Mouse (Mus musculus) heart, adult 2 months (tissue): Measurements from ENCODE around the gene Plxnc1. TPM values are rescaled to one million over a fixed set of nuclear protein-coding genes. Genes with fewer than 3 reads are reported as not detected.
A peak's percentile ranks its signal among the peaks of the same experiment; 100 is the strongest.

ENCODE experiments used
- DNase-seq, 2 experiments: peaks; one replicate each; pipeline ENCODE4 v3.0.0; 2021
- H3K27ac ChIP-seq: fragments of 200-600 bp; 2 replicates; pipeline ENCODE4 v1.8.1; 2022
- H3K27me3 ChIP-seq: fragments of 200-500 bp; 2 replicates; pipeline ENCODE4 v1.6.1; 2012; ENCODE audit warnings: mild to moderate bottlenecking, low read length, inconsistent platforms, mixed read lengths; ENCODE audit not compliant: control insufficient read depth, insufficient read depth
- H3K36me3 ChIP-seq: fragments of 200-500 bp; 2 replicates; pipeline ENCODE4 v1.6.1; 2012; ENCODE audit warnings: low read length, inconsistent platforms; ENCODE audit not compliant: control insufficient read depth, insufficient read depth
- H3K4me1 ChIP-seq: fragments of 200-500 bp; 2 replicates; pipeline ENCODE4 v1.6.1; 2011; ENCODE audit warnings: low read length; ENCODE audit not compliant: control insufficient read depth, insufficient read depth
- H3K4me3 ChIP-seq: fragments of 200-600 bp; 2 replicates; pipeline ENCODE4 v1.8.1; 2022
- H3K79me2 ChIP-seq: fragments of 200-500 bp; replicated peaks from 2 replicates; pipeline ENCODE4 v1.6.1; 2012; ENCODE audit warnings: mild to moderate bottlenecking, inconsistent platforms, low read length, moderate library complexity, mixed read lengths; ENCODE audit not compliant: control insufficient read depth, insufficient read depth
- H3K9ac ChIP-seq: fragments of 200-500 bp; 2 replicates; pipeline ENCODE4 v1.6.1; 2012; ENCODE audit warnings: low read depth, mild to moderate bottlenecking, control low read depth, inconsistent platforms, low read length, mixed read lengths
- CTCF ChIP-seq: fragments of 200-600 bp; IDR thresholded peaks from 2 replicates; pipeline ENCODE4 v1.8.1; 2022; ENCODE audit warnings: antibody characterized with exemption, mild to moderate bottlenecking, moderate library complexity
- EP300 ChIP-seq: fragments of 200-500 bp; IDR thresholded peaks from 2 replicates; pipeline ENCODE4 v1.6.1; 2011; ENCODE audit warnings: low read depth, low read length, control low read depth; ENCODE audit not compliant: insufficient read depth
- POLR2A ChIP-seq: fragments of 200-500 bp; IDR thresholded peaks from 2 replicates; pipeline ENCODE4 v1.6.1; 2011; ENCODE audit warnings: mild to moderate bottlenecking, low read depth, low read length, control low read depth; ENCODE audit not compliant: insufficient read depth
- WGBS: fragments of 180-500 bp; shearing (Covaris S2); methylation state at CpG from one replicate; pipeline ENCODE4 v1.1.7; 2018; 5-methylcytosine and 5-hydroxymethylcytosine counted together
- intact Hi-C: fragments of 180-260 bp; cut with DNase I; formaldehyde crosslinking; loops from one replicate; pipeline ENCODE4 v1.15.1; 2025
- polyA plus RNA-seq: library from polyadenylated mRNA; depleted of rRNA; stranded (reverse); fragments of >200 nt; gene quantifications from 2 replicates; pipeline ENCODE4 v1.2.3, GENCODE M21; 2012
- total RNA-seq, 2 experiments: library from RNA; stranded (reverse); gene quantifications; 2 replicates each; pipeline ENCODE4 v1.2.3; 2021

Gene Plxnc1
- total and polyA plus RNA-seq, 3 experiments: 0.84 to 2.3 (median 2.0) TPM

- Histone ChIP-seq H3K9ac (peak overlapping the region; percentile 54; the same call in 1 of the 2 replicates), H3K36me3 (no peaks in the 10 kb centered on the region), H3K27ac (no peak overlapping the region), H3K4me1 (no peaks in the 10 kb centered on the region), H3K27me3 (peaks cover 25% of the 10 kb centered on the region), H3K4me3 (peak overlapping the region; percentile 60), H3K79me2 (no peaks in the 10 kb centered on the region)
- intact Hi-C loops: loop anchor here (10.0 kb wide), 1 partner anchor 120 kb away; no protein-coding TSS in a partner anchor
- 2% methylated on average over 36 of the region's 36 CpGs for WGBS
- DNase-seq: peak in 1 of 2 experiments; percentile 55
- TF ChIP-seq POLR2A (no peak), EP300 (no peak), CTCF (no peak)
Measured at GRCm38 (mm10) chr10:94945206-94945711, 624 bp upstream of the Plxnc1 start.

- peak overlapping the region; percentile 60 for H3K4me3 ChIP-seq
- intact Hi-C loops: loop anchor here (10.0 kb wide), 1 partner anchor 119 kb away; no protein-coding TSS in a partner anchor
- H3K4me1 ChIP-seq: no peaks in the 10 kb centered on the region
- H3K36me3 ChIP-seq: no peaks in the 10 kb centered on the region
- no peak overlapping the region for H3K27ac ChIP-seq
- peak overlapping the region; percentile 54 for H3K9ac ChIP-seq
- peak; percentile 65 to 73 for DNase-seq
- no peaks in the 10 kb centered on the region for H3K79me2 ChIP-seq
- WGBS: under 1% methylated on average over 109 of the region's 110 CpGs
- TF ChIP-seq CTCF: peak; percentile 60
- TF ChIP-seq POLR2A: no peak
- no peak for TF ChIP-seq EP300
- peaks cover 25% of the 10 kb centered on the region for H3K27me3 ChIP-seq
Measured at GRCm38 (mm10) chr10:94943846-94944690, 567 bp downstream of the Plxnc1 start.

DNA sequence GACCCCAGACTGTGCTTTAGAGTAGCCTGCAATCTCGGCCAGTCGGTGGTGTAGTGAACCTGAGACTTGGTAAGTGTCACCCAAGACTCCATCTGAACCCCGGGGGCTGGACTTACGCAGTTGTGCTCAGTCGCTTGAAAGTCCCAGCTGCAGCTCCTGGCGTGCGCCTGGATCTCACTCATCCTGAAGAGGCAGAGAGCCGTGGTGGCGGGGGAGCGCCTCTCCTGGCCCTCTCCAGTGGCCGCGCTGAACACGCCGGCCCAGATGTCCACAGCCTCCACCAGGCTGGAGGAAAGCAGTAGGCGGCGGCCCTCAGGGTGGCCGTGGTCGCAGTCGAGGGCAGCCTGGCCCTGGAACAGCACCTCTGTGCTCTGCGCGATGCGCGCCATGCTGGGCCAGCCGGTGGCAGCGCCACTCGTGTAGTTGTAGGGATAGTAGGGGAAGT lies 1.2 kb downstream of the Plxnc1 start:
- no peaks in the 10 kb centered on the region for H3K4me1 ChIP-seq
- no peaks in the 10 kb centered on the region for H3K36me3 ChIP-seq
- H3K9ac ChIP-seq: peak overlapping the region; percentile 54
- no peak overlapping the region; the same call in 1 of the 2 replicates for H3K27ac ChIP-seq
- peaks cover 25% of the 10 kb centered on the region for H3K27me3 ChIP-seq
- WGBS: under 1% methylated on average over 26 of the region's 26 CpGs
- TF ChIP-seq POLR2A: no peak
- no peak for TF ChIP-seq CTCF
- TF ChIP-seq EP300: no peak
- peak; percentile 57 to 63 for DNase-seq
- intact Hi-C loops: loop anchor here (10.0 kb wide), 1 partner anchor 119 kb away; no protein-coding TSS in a partner anchor
- peak overlapping the region; percentile 60 for H3K4me3 ChIP-seq
- H3K79me2 ChIP-seq: no peaks in the 10 kb centered on the region

DNA sequence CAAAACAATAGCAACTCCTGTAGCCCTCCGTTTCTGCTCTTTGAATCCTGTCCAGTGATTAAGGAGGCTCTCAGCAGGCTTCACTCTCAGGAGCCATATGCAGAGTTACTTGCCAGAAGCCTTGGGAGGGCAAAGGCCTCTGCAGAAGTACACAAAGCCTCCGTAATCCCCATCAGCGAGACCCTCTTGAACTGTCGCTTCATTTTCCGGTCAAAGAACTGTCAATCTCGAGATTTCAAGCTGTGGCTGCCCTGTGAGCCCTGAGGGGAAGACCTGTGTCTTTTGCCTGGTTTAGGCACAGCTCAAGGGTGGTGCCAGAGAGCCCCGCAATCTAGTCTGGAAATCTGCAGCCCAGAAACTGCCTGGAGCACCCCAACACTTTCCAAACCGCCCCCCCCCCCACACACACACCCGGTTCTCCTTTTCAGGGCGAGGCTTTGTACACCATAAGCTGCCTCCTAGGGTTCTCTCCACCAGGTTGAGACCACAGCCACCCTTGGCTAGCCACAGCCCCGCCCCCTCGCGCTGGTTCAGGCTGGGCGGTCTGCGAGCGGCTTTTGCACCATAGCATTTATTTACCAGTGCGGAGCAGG lies 2.1 kb downstream of the Plxnc1 start:
- intact Hi-C loops: loop anchor here (10.0 kb wide), 1 partner anchor 118 kb away; no protein-coding TSS in a partner anchor

GRCm38 (mm10) chr10:94941551-94941950 lies 3.1 kb downstream of the Plxnc1 start:
- no peaks in the 10 kb centered on the region for H3K4me1 ChIP-seq
- peaks cover 25% of the 10 kb centered on the region for H3K27me3 ChIP-seq
- no peaks in the 10 kb centered on the region for H3K79me2 ChIP-seq
- H3K36me3 ChIP-seq: no peaks in the 10 kb centered on the region
- intact Hi-C loops: loop anchor here (10.0 kb wide), 1 partner anchor 117 kb away; no protein-coding TSS in a partner anchor
- no peak overlapping the region for H3K9ac ChIP-seq
- DNase-seq: no peak
- TF ChIP-seq POLR2A (no peak), EP300 (no peak), CTCF (no peak)
- H3K27ac ChIP-seq: no peak overlapping the region
- 58% methylated on average over 4 of the region's 4 CpGs for WGBS
- H3K4me3 ChIP-seq: no peak overlapping the region

More for the DNA sequence above, 2.1 kb downstream of the Plxnc1 start:
- no peaks in the 10 kb centered on the region for H3K79me2 ChIP-seq
- TF ChIP-seq CTCF (no peak), EP300 (no peak), POLR2A (no peak)
- no peaks in the 10 kb centered on the region for H3K4me1 ChIP-seq
- no peak overlapping the region for H3K27ac ChIP-seq
- peak; percentile 49 to 57 for DNase-seq
- 14% methylated on average over 17 of the region's 17 CpGs for WGBS
- H3K36me3 ChIP-seq: no peaks in the 10 kb centered on the region
- peaks cover 25% of the 10 kb centered on the region for H3K27me3 ChIP-seq
- no peak overlapping the region; the same call in 1 of the 2 replicates for H3K9ac ChIP-seq
- H3K4me3 ChIP-seq: peak overlapping the region; percentile 60
